Mouse (Mus musculus) kidney, postnatal 0 days (tissue): ENCODE measurements around the gene Fstl5. TPM values are rescaled to one million over a fixed set of nuclear protein-coding genes. Genes with fewer than 3 reads are reported as not detected.

ENCODE experiments used
- ATAC-seq: fragments of 200-750 bp; cut with Nextera tagmentation; replicated peaks from 2 replicates; pipeline ENCODE4 v1.8.0; 2017; ENCODE audit warnings: low read depth, moderate number of reproducible peaks, moderate TSS enrichment, moderate library complexity; ENCODE audit not compliant: low FRiP score
- DNase-seq: peaks from one replicate; pipeline ENCODE4 v3.0.0-alpha.2; 2016; ENCODE audit warnings: low spot score
- H3K27ac ChIP-seq: fragments of 300-500 bp; sonication (generic); 2 replicates; pipeline ENCODE4 v1.5.1; 2014; ENCODE audit warnings: mild to moderate bottlenecking
- H3K27me3 ChIP-seq: fragments of 300-500 bp; sonication (generic); 2 replicates; pipeline ENCODE4 v1.6.1; 2014; ENCODE audit warnings: low read length, mixed read lengths; ENCODE audit not compliant: insufficient read depth
- H3K36me3 ChIP-seq: fragments of 300-500 bp; sonication (generic); 2 replicates; pipeline ENCODE4 v1.6.1; 2014; ENCODE audit warnings: low read length, mixed read lengths; ENCODE audit not compliant: insufficient read depth
- H3K4me1 ChIP-seq: fragments of 300-500 bp; sonication (generic); replicated peaks from 2 replicates; pipeline ENCODE4 v1.6.1; 2014; ENCODE audit warnings: antibody characterized with exemption, low read length, mixed read lengths; ENCODE audit not compliant: insufficient read depth
- H3K4me2 ChIP-seq: fragments of 300-500 bp; sonication (generic); 2 replicates; pipeline ENCODE4 v1.6.1; 2014; ENCODE audit warnings: mild to moderate bottlenecking, low read length, moderate library complexity, mixed read lengths
- H3K4me3 ChIP-seq: fragments of 300-500 bp; sonication (generic); replicated peaks from 2 replicates; pipeline ENCODE4 v1.5.1; 2014; ENCODE audit warnings: low read depth, low read length
- H3K9ac ChIP-seq: fragments of 300-500 bp; sonication (generic); 2 replicates; pipeline ENCODE4 v1.6.1; 2014; ENCODE audit warnings: low read depth, low read length
- H3K9me3 ChIP-seq: fragments of 300-500 bp; sonication (generic); replicated peaks from 2 replicates; pipeline ENCODE4 v1.6.1; 2016; ENCODE audit warnings: low read length, inconsistent platforms, mixed read lengths
- CTCF ChIP-seq: IDR thresholded peaks from 2 replicates; pipeline ENCODE4 v1.5.1; 2016; ENCODE audit warnings: antibody characterized with exemption, low read depth, mild to moderate bottlenecking, moderate library complexity
- WGBS: fragments of 180-500 bp; shearing (Covaris S2); extraction: QIAGEN DNeasy Blood & Tissue Kit; methylation state at CpG from one replicate; pipeline ENCODE4 v1.1.7; 2014; 5-methylcytosine and 5-hydroxymethylcytosine counted together
- polyA plus RNA-seq: library from polyadenylated mRNA; unstranded; fragments of >200 nt; fragmentation: Nextera tagmentation; extraction: Ambion mirVana; gene quantifications from 2 replicates; pipeline ENCODE4 v1.2.1, GENCODE M21; 2015

Gene Fstl5
- polyA plus RNA-seq, 1 experiment from 2014 or later = not detected

- H3K27ac ChIP-seq = no peak overlapping the region
- H3K4me1 ChIP-seq = no peaks in the 10 kb centered on the region
- no peaks in the 10 kb centered on the region for H3K27me3 ChIP-seq
- TF ChIP-seq CTCF = no peak
- no peak overlapping the region for H3K4me2 ChIP-seq
- H3K36me3 ChIP-seq = no peaks in the 10 kb centered on the region
- WGBS = 90% methylated on average over 1 of the region's 1 CpGs
- ATAC-seq = no peak
- DNase-seq = no peak
- H3K9ac ChIP-seq = no peak overlapping the region
- H3K4me3 ChIP-seq = no peak overlapping the region
- no peaks in the 10 kb centered on the region for H3K9me3 ChIP-seq
Measured at GRCm38 (mm10) chr3:76620044-76620443, 546.0 kb downstream of the Fstl5 start.

GRCm38 (mm10) chr3:76654243-76654642 lies 580.2 kb downstream of the Fstl5 start:
- Histone ChIP-seq H3K36me3 (no peaks in the 10 kb centered on the region), H3K9ac (no peak overlapping the region), H3K27ac (no peak overlapping the region), H3K9me3 (no peaks in the 10 kb centered on the region), H3K4me3 (no peak overlapping the region), H3K4me1 (no peaks in the 10 kb centered on the region), H3K27me3 (no peaks in the 10 kb centered on the region), H3K4me2 (no peak overlapping the region)
- TF ChIP-seq CTCF = no peak
- DNase-seq = no peak
- no peak for ATAC-seq
- 79% methylated on average over 1 of the region's 1 CpGs for WGBS

DNA sequence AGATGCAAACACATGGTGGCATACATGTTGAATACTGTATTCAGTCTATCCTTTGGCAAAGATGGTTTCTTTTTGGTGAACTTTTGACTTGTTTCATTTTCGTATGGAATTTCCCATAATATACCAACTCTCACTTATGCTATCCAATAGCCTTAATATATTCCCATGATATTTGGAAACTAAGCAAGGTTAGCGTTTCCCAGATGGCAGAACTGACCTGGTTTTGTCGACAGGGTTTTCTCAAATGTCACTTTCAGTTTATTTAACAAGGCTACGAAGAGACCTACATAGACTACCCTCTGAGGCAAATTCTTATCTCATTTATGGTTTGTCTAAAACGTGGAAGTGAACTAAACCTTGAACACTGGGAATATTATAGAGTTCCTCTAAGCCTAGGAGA lies 596.8 kb downstream of the Fstl5 start:
- H3K4me1 ChIP-seq = no peaks in the 10 kb centered on the region
- H3K27me3 ChIP-seq = no peaks in the 10 kb centered on the region
- H3K27ac ChIP-seq = no peak overlapping the region
- DNase-seq (no peak), ATAC-seq (no peak)
- no peaks in the 10 kb centered on the region for H3K9me3 ChIP-seq
- 67% methylated on average over 5 of the region's 5 CpGs for WGBS
- no peak for TF ChIP-seq CTCF
- no peaks in the 10 kb centered on the region for H3K36me3 ChIP-seq
- no peak overlapping the region for H3K9ac ChIP-seq
- no peak overlapping the region for H3K4me2 ChIP-seq
- H3K4me3 ChIP-seq = no peak overlapping the region

GRCm38 (mm10) chr3:76676006-76676405 lies 601.9 kb downstream of the Fstl5 start:
- Histone ChIP-seq H3K4me2 (no peak overlapping the region), H3K9ac (no peak overlapping the region), H3K36me3 (no peaks in the 10 kb centered on the region), H3K27ac (no peak overlapping the region), H3K27me3 (no peaks in the 10 kb centered on the region), H3K9me3 (no peaks in the 10 kb centered on the region), H3K4me1 (no peaks in the 10 kb centered on the region), H3K4me3 (no peak overlapping the region)
- 92% methylated on average over 3 of the region's 3 CpGs for WGBS
- TF ChIP-seq CTCF = no peak
- DNase-seq (no peak), ATAC-seq (no peak)

DNA sequence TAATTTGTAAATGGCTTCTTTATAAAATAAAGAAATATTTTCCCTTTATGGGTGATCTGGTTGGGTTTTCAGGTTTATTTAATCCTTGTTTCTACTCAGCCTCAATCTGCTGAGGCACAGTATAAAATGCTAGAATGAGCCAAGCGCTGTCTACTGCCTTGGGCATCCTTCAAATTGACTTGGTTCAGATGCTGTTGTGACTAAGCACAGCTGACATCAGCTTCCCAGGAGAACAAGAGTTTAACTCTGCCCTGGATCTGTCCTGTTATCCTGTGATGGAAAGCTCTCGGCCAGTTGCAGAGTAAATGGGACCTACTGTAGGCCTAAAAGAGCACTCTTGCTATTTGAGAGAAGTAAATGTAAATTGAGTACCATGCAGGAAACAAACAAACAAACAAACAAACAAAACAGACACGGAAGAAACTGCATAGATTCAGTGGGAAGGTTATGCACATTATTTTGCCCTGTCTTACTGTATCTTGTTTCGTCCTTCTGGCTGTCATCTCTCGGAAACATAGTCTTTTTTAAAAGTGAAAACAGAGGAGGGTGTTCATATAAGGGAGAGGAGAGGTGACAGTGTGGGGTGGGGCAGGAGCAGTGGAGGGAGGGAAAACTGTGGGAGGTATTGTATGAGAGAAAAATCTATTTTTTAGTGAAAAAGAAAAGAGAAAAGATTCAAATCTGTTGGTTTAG lies 605.9 kb downstream of the Fstl5 start:
- Histone ChIP-seq H3K9me3 (no peaks in the 10 kb centered on the region), H3K4me3 (no peak overlapping the region), H3K27ac (no peak overlapping the region), H3K27me3 (no peaks in the 10 kb centered on the region), H3K4me2 (no peak overlapping the region), H3K9ac (no peak overlapping the region), H3K4me1 (no peaks in the 10 kb centered on the region), H3K36me3 (no peaks in the 10 kb centered on the region)
- WGBS = 81% methylated on average over 5 of the region's 5 CpGs
- ATAC-seq = no peak
- DNase-seq = no peak
- TF ChIP-seq CTCF = no peak

DNA sequence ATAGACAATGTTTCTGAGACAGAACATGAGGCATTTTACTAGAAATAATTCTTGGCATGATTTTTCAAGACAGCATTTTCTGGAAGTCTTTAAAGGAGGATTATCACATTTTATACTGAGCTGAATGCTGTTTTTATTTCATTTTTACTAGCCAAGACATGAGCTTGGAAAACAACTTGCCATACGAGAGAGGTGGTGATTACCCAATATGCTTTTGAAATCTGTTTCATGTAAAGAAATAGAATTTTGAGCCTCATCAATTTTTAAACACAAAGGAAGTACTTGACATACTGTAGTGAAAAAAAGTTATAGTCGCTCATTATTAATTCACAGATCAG lies 606.4 kb downstream of the Fstl5 start:
- H3K9me3 ChIP-seq = no peaks in the 10 kb centered on the region
- ATAC-seq (no peak), DNase-seq (no peak)
- no peak for TF ChIP-seq CTCF
- no peak overlapping the region for H3K4me2 ChIP-seq
- no peaks in the 10 kb centered on the region for H3K27me3 ChIP-seq
- no peak overlapping the region for H3K27ac ChIP-seq
- H3K4me1 ChIP-seq = no peaks in the 10 kb centered on the region
- no peak overlapping the region for H3K4me3 ChIP-seq
- 71% methylated on average over 2 of the region's 2 CpGs for WGBS
- no peaks in the 10 kb centered on the region for H3K36me3 ChIP-seq
- no peak overlapping the region for H3K9ac ChIP-seq

DNA sequence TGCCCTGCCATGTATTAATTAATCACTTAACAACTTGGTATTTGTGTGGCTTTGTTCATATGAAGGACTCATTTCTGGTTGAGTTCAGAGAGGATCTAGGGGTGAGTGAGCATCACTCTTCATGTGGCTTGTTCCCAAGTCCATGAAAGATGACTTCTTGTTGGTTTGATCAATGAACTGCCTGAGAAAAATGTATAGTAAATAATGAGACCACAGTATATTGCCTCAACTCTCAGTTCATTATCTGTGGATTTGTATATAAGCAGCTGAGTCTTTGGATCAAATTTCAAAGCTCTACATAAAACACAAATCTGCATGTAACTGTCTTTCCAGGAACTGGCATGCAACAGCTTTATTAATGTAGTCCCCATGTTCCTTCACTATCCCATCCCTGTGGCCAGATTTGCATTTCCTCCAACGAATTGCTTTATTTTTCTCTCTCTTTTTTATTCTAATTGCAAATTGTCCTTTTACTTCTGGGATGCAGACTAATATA lies 623.1 kb downstream of the Fstl5 start:
- H3K4me1 ChIP-seq = no peaks in the 10 kb centered on the region
- H3K9me3 ChIP-seq = no peaks in the 10 kb centered on the region
- H3K27me3 ChIP-seq = no peaks in the 10 kb centered on the region
- DNase-seq = no peak
- no peak overlapping the region for H3K27ac ChIP-seq
- no peak for TF ChIP-seq CTCF
- ATAC-seq = no peak
- no peak overlapping the region for H3K9ac ChIP-seq
- H3K36me3 ChIP-seq = no peaks in the 10 kb centered on the region
- H3K4me2 ChIP-seq = no peak overlapping the region
- H3K4me3 ChIP-seq = no peak overlapping the region
- 62% methylated on average over 1 of the region's 1 CpGs for WGBS
